Comparison of ENCODE assay signal across 8 mouse cellular contexts in genomic region chr7:16052684-16053083, GRCm38 (mm10). TPM values are rescaled to one million over a fixed set of nuclear protein-coding genes. Genes with fewer than 3 reads are reported as not detected.
DNase-seq lines count a peak whose midpoint lies in the region; ATAC-seq and TF ChIP-seq lines count a peak whose summit lies in the region.

No protein-coding gene starts in this region.

- H3K9ac ChIP-seq in intestine, postnatal 0 days (ENCODE audit: low read depth, low read length): peak overlapping the region; percentile 50
- H3K9ac ChIP-seq in midbrain, embryonic 11.5 days (ENCODE audit: low read length): peak overlapping the region; percentile 64

- TF ChIP-seq CTCF in intestine, postnatal 0 days (IDR thresholded peaks at IDR 0.05; ENCODE audit: low read depth): no peak

- peak overlapping the region; percentile 83 for H3K27ac ChIP-seq in embryonic facial prominence, embryonic 10.5 days (replicated peaks)
- peak overlapping the region; percentile 82 for H3K27ac ChIP-seq in intestine, postnatal 0 days (ENCODE audit: low read depth, low read length)
- 0 out of 2 replicates have a peak overlapping the region, but pooled peaks have one; percentile 26 for H3K27ac ChIP-seq in midbrain, embryonic 11.5 days (ENCODE audit: low read depth, low read length)

- no peaks in the 10 kb centered on the region for H3K27me3 ChIP-seq in embryonic facial prominence, embryonic 10.5 days (replicated peaks; ENCODE audit: low read depth, poor library complexity, severe bottlenecking)
- no peaks in the 10 kb centered on the region for H3K27me3 ChIP-seq in intestine, postnatal 0 days (replicated peaks; ENCODE audit: control insufficient read depth, insufficient read depth, low read length)
- no peaks in the 10 kb centered on the region; the same call in 1 of the 2 replicates for H3K27me3 ChIP-seq in midbrain, embryonic 11.5 days (ENCODE audit: control insufficient read depth, insufficient read depth, low read length)

- intact Hi-C loops in left cerebral cortex, postnatal 4 days (cut with DNase I): no loop called here

- peak overlapping the region; percentile 65 for H3K4me3 ChIP-seq in embryonic facial prominence, embryonic 10.5 days
- peak overlapping the region; percentile 51 for H3K4me3 ChIP-seq in intestine, postnatal 0 days (ENCODE audit: low read depth, low read length)
- H3K4me3 ChIP-seq in midbrain, embryonic 11.5 days (ENCODE audit: low read depth, low read length): peak overlapping the region; percentile 40

- peak; percentile 56 for ATAC-seq in granulocyte monocyte progenitor cell, adult 5-6 weeks (replicated peaks; ENCODE audit: poor library complexity, severe bottlenecking)
- ATAC-seq in intestine, postnatal 0 days: peak; percentile 75
- peak; percentile 87 for ATAC-seq in midbrain, embryonic 11.5 days (ENCODE audit: low FRiP score)

- peak; percentile 97 for DNase-seq in adrenal gland, postnatal 14 days
- DNase-seq in embryonic facial prominence, embryonic 10.5 days (ENCODE audit: low spot score): peak; percentile 96
- DNase-seq in left cerebral cortex, postnatal 4 days: peak; percentile 97
- DNase-seq in midbrain, embryonic 11.5 days (ENCODE audit: low spot score, missing footprints): peak; percentile 100
- peak; percentile 91 for DNase-seq in right cerebral cortex, postnatal 4 days
- peak; percentile 97 for DNase-seq in yolk sac, embryonic 10.5 days (ENCODE audit: low spot score)

- under 1% methylated on average over 24 of the region's 24 CpGs for WGBS in embryonic facial prominence, embryonic 10.5 days
- WGBS in intestine, postnatal 0 days: 1% methylated on average over 24 of the region's 24 CpGs
- WGBS in midbrain, embryonic 11.5 days: under 1% methylated on average over 24 of the region's 24 CpGs

- H3K36me3 ChIP-seq in embryonic facial prominence, embryonic 10.5 days (replicated peaks): no peaks in the 10 kb centered on the region
- no peaks in the 10 kb centered on the region for H3K36me3 ChIP-seq in intestine, postnatal 0 days (ENCODE audit: control insufficient read depth, insufficient read depth)
- no peaks in the 10 kb centered on the region for H3K36me3 ChIP-seq in midbrain, embryonic 11.5 days (ENCODE audit: control insufficient read depth, insufficient read depth, low read length)

- no peaks in the 10 kb centered on the region for H3K9me3 ChIP-seq in embryonic facial prominence, embryonic 10.5 days
- H3K9me3 ChIP-seq in intestine, postnatal 0 days (ENCODE audit: control insufficient read depth): no peaks in the 10 kb centered on the region
- no peaks in the 10 kb centered on the region for H3K9me3 ChIP-seq in midbrain, embryonic 11.5 days (ENCODE audit: control insufficient read depth, low read length)

- peaks cover 31% of the 10 kb centered on the region for H3K4me1 ChIP-seq in embryonic facial prominence, embryonic 10.5 days
- 0 out of 2 replicates have a peak, but pooled peaks cover 6% of the 10 kb centered on the region for H3K4me1 ChIP-seq in intestine, postnatal 0 days (replicated peaks; ENCODE audit: control insufficient read depth, insufficient read depth, low read length)
- peaks cover 19% of the 10 kb centered on the region for H3K4me1 ChIP-seq in midbrain, embryonic 11.5 days (ENCODE audit: control insufficient read depth, insufficient read depth, low read length)

- H3K4me2 ChIP-seq in intestine, postnatal 0 days (replicated peaks; ENCODE audit: low read depth): peak overlapping the region; percentile 74
- H3K4me2 ChIP-seq in midbrain, embryonic 11.5 days: peak overlapping the region; percentile 63

RNA-seq across cellular contexts. Expression of gene Bicra, which starts 5.0 kb away (rescaled TPM):
- total RNA-seq in adrenal gland, postnatal 14 days (2021): 16.1 and 16.7 TPM in 2 replicates
- 8.9 and 9.2 TPM in 2 replicates for polyA plus RNA-seq in embryonic facial prominence, embryonic 10.5 days (2016; fragmentation: Nextera tagmentation; extraction: Ambion mirVana)
- total RNA-seq in granulocyte monocyte progenitor cell, adult 5-6 weeks (2014; fragmentation: Nextera tagmentation): 12.2 and 21.8 TPM in 2 replicates
- total RNA-seq in granulocyte monocyte progenitor cell, adult 5-6 weeks (2017): 0.34 and 0.93 TPM in 2 replicates
- 1.6 and 1.7 TPM in 2 replicates for polyA plus RNA-seq in intestine, postnatal 0 days (2015; fragmentation: Nextera tagmentation; extraction: Ambion mirVana)
- total RNA-seq in left cerebral cortex, postnatal 4 days (2021): 10 to 100 TPM; 25.3 to 25.8 TPM
- polyA plus RNA-seq in midbrain, embryonic 11.5 days (2014; fragmentation: Nextera tagmentation; extraction: Ambion mirVana): 5.0 and 6.1 TPM in 2 replicates

RNA-seq across cellular contexts. Expression of gene Zfp541, which starts 8.9 kb away (rescaled TPM):
- total RNA-seq in adrenal gland, postnatal 14 days (2021): 0.07 and 0.08 TPM in 2 replicates
- 0.05 TPM in 1 of 2 replicates, not detected in the other for polyA plus RNA-seq in embryonic facial prominence, embryonic 10.5 days (2016; fragmentation: Nextera tagmentation; extraction: Ambion mirVana)
- not detected in 2 replicates for total RNA-seq in granulocyte monocyte progenitor cell, adult 5-6 weeks (2014; fragmentation: Nextera tagmentation)
- total RNA-seq in granulocyte monocyte progenitor cell, adult 5-6 weeks (2017): 0.31 TPM in 1 of 2 replicates, not detected in the other
- 0.14 TPM in 1 of 2 replicates, not detected in the other for polyA plus RNA-seq in intestine, postnatal 0 days (2015; fragmentation: Nextera tagmentation; extraction: Ambion mirVana)
- under 1 TPM; 0.38 to 0.58 TPM for total RNA-seq in left cerebral cortex, postnatal 4 days (2021)
- polyA plus RNA-seq in midbrain, embryonic 11.5 days (2014; fragmentation: Nextera tagmentation; extraction: Ambion mirVana): not detected in 2 replicates

RNA-seq across cellular contexts. Expression of gene Napa, which starts 45.6 kb away (rescaled TPM):
- 117 and 128 TPM in 2 replicates for total RNA-seq in adrenal gland, postnatal 14 days (2021)
- 200 and 202 TPM in 2 replicates for polyA plus RNA-seq in embryonic facial prominence, embryonic 10.5 days (2016; fragmentation: Nextera tagmentation; extraction: Ambion mirVana)
- total RNA-seq in granulocyte monocyte progenitor cell, adult 5-6 weeks (2014; fragmentation: Nextera tagmentation): 81.0 and 105 TPM in 2 replicates
- 38.5 and 39.5 TPM in 2 replicates for total RNA-seq in granulocyte monocyte progenitor cell, adult 5-6 weeks (2017)
- polyA plus RNA-seq in intestine, postnatal 0 days (2015; fragmentation: Nextera tagmentation; extraction: Ambion mirVana): 201 and 204 TPM in 2 replicates
- total RNA-seq in left cerebral cortex, postnatal 4 days (2021): 100 to 1,000 TPM; 141 to 157 TPM
- polyA plus RNA-seq in midbrain, embryonic 11.5 days (2014; fragmentation: Nextera tagmentation; extraction: Ambion mirVana): 162 and 165 TPM in 2 replicates

Comparison
In these comparisons a context has a peak if more than half of its experiments do, and no peak if none do; other contexts are left out.
1. Peak in every context shown above with its lines: DNase-seq, ATAC-seq, H3K4me3 ChIP-seq and H3K27ac ChIP-seq.
2. H3K27ac ChIP-seq: peak in every context shown above with its lines; median percentile 83 in embryonic facial prominence, embryonic 10.5 days; 82 in intestine, postnatal 0 days; 26 in midbrain, embryonic 11.5 days.